Mouse (Mus musculus) mouse embryonic stem cell (cell line): ENCODE measurements around the gene Cnih2.

Source experiments
- in situ Hi-C, 2 experiments: fragments of 300-500 bp; cut with MboI; formaldehyde crosslinking; loops; 1 replicate in 1 of 2; 3 replicates in 1 of 2; pipeline ENCODE4 v1.14.3; 2019 to 2020; ENCODE audit warnings: low sequenced_read_pairs in 2 of 2, low pct_unique_long_range_greater_than_20kb in 1 of 2, mixed read lengths in 1 of 2; ENCODE audit not compliant: unreplicated experiment in 1 of 2

The Cnih2 gene

GRCm38 (mm10) chr19:5098363-5099143, at the start of gene Cnih2:
Gene Cnih2 (minus strand): TSS chr19:5098521.
- in situ Hi-C loops, result loop anchor here in 1 of 2 experiments (10.0 kb wide), 1 partner anchor 46 kb away; no protein-coding TSS in a partner anchor

DNA sequence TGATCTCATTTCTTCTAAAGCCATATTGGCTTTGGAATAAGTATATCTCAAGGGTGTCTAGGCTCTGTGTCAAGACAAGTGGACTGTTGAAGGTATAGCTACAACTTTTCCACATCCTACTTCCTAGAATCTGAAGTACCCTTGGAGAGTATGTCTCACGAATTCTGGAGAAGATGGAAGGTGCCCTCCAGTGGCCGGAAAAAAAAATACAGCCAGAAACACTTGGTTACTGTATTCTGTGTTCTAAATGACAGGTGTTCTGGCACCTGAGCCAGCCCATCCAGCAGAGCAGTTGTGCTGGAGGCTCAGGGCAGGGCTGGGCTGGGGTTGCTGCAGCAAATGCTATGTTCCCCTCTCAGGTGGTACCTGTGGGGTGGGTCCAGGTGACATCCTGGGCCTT, 41.3 kb upstream of the Cnih2 start:
- in situ Hi-C loops, result loop anchor here (5.0 to 10.0 kb wide), 2 partner anchors 45 to 52 kb away; partner anchors contain the start of genes Cnih2 (in 1 of the 2), Tmem151a (in 1 of the 2) and Yif1a (in 1 of the 2)

- in situ Hi-C loops, result no loop called here
These were observed 32.9 kb upstream of the Cnih2 start for GRCm38 (mm10) chr19:5131237-5131636.

DNA sequence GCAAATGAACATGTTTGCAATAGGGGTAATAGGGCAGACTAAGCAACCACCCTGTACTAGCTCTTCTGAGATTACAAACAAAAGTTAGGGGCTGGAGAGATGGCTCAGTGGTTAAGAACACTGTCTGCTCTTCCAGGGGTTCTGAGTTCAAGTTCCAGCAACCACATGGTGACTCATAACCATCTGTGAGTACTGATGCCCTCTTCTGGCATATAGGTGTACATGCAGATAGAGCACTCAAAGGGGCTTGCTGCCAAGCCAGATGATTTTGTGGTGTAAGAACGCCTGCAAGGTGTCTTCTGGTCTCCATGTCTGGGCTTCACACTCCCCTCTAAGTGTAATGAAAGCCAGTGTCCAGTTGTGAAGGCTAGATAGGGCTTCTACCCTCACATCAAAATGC, 31.4 kb upstream of the Cnih2 start:
- in situ Hi-C loops, result no loop called here

DNA sequence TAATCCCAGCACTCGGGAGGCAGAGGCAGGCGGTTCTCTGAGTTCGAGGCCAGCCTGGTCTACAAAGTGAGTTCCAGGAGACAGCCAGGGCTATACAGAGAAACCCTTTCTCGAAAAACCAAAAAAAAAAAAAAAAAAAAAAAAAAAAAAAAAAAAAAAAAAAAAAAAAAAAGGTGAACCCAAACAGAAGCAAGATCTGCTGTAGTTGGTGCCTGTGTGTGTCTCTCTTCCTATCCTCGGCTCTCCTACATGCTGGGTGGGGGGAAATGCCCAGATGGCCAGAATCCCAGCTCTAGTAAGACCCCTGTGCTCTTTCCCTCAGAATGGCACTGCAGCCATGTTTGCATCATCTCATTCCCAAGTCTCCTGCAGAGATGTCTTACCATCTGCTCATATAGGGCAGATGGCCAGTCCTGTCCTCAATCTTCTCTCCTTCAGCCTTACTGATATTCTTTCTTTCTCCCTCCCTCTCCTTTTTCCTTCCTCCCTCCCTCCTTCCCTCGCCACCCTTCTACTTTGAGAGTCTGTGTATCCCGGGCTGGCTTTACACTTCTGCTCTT, 25.8 kb upstream of the Cnih2 start:
- in situ Hi-C loops, result no loop called here

DNA sequence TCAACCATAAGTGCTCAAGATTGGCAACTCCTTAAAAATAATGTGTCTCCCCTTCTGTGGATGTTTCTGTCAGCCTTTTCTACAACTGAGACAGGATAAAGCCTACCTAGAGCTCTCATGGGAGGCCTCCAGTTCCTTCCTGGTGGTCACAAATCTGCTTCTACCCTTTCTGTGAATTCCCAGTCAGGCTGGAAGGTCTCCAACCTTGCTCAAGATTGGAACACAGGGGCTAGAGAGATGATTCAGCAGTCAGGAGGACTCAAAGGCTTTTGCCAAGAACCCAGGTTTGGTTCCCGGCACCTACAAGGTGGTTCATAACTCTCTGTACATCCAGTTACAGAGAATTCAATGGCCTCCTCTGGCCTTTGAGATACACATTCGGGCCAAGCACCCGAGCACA, 24.9 kb upstream of the Cnih2 start:
- in situ Hi-C loops, result no loop called here

DNA sequence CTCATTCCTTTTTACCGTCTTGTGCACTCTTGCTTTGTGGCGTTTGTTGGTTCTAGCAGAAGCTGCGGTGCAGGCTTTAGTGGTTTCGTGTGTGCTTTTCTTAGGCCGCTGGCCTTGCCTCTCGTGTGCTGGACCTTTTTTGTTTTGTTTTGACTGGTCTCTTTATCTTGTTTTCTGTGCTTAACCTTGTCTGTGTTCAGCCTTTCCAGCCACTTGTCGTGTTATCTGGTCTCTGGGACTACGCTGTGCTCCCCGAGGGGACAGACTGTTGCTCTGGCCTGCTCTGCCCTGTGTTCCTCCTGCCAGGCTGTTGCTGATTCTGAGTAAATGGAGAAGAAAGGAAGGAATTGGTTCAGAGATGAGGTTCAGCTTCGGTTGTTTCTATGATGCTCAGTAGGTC, 24.2 kb upstream of the Cnih2 start:
- in situ Hi-C loops, result no loop called here

DNA sequence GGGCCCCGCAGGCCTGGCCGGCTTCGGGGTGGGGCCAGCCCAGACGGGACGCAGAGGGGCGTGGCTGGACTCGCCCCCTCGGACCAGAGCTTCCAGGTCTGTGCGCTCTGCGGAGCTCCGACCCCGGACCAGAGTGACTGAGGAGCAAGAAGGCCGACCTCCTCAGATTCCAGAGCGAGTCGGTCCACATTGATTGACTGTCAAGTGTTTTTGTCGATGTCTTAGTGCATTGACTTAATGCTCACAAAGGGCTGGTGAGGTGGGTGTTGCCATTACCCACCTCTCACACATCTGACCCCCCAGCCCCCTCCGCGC, 20.0 kb upstream of the Cnih2 start, which contains the start of gene Klc2:
TSS of gene Klc2 (minus strand) at position 177 of the 315 bp plus-strand sequence.
- in situ Hi-C loops, result no loop called here

GRCm38 (mm10) chr19:5117494-5118383, 19.4 kb upstream of the Cnih2 start:
- in situ Hi-C loops, result no loop called here

- in situ Hi-C loops, result no loop called here
These were observed 15.5 kb upstream of the Cnih2 start for GRCm38 (mm10) chr19:5113783-5114182.

DNA sequence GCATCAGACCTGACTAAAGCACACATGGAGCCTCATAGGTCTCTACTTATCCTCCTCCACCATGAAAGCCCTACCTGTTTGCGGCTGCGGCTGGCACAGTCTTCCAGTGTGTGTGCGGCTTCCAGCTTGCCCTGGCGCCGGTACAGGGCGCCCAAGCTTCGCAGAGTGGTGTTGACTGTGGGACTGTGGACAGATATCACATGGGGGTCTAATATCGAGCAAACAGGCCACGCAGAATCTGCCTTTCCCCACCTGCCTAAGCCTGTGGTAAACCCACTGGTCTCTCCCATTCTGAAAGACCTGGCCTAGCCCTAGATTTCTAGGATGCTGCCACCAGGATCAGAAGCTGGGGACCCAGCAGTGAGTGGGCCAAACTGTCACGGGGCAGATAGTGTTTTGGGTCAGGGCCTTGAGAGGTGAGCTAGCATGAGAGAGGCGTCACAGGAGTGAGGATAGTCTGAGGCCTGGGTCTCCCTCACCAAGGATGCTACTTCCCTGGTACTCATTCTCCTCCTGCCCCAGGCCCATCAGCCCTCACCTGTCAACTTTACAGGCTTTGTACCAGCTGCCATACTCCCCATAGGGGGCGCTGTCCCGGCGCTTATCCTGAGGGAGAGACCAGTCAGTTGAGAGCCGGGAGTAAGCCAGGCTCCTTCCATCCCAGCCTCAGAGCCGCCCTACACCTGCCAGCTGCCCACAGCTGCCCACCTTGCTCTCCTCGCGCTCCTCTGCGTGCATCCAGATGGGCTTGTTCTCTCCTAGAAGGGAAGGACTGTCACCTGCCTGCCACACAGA, 11.5 kb upstream of the Cnih2 start:
- in situ Hi-C loops, result no loop called here

- in situ Hi-C loops, result no loop called here
These were observed 10.4 kb upstream of the Cnih2 start for GRCm38 (mm10) chr19:5108702-5109101.

- in situ Hi-C loops, result no loop called here
These were observed 9.9 kb upstream of the Cnih2 start for GRCm38 (mm10) chr19:5108271-5108575.

DNA sequence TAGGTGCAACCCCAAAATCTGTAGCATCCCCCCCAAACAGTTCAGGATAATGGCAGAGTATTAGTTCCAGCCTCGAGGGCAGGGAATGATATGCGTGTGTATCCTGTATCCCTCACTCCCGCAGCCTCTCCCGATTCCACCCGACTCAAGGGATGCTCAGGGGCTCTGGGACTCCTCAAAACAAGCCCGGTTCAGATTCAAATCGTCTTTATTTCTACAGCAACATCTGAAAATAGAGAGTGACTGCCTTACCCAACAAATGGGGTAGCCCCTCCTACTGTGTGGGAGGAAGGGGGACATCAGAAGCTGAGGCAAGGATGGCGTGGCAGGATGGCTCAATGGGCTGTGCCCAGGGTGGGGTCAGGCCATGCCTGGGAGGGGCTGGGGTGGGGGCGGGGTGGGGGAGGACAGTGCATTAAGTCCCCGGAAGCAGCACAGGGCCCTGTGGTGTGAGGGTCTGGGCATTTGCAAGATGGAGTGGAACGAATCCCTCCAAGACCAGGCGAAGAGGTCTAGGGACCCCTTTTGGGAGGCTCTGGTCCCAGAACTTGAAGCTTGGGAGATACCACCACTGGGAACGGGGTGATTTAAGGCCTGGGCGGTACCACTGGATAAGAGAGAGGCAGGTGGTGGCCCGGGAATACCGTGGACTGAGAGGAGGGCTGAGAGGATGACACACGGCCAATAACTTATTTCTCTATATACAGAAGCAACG, 9.4 kb upstream of the Cnih2 start:
- in situ Hi-C loops, result no loop called here

DNA sequence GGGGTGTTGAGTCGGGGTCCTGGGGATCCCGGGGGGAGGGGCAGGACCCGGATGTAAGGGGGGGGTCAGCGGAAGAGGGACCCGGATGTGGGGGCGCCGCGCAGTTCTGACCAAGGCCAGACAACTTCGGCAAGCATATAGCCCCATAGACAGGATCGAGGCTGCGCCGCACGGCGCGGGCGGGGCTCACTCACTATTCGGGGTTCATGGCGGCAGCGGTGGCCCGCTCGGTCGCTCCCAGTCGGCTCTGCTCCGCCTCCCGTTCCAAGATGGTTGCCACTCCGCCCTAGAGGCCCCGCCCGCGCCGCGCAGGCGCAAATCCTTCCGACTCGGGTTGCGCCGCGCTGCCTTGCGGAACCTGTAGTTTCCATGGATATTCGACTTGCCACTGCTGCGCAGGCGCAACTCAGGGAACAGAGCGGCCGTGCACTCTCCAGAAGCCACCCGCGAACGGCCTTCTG, 8.4 kb upstream of the Cnih2 start, which contains the start of gene Rab1b:
TSS of gene Rab1b (minus strand) at position 342 of the 461 bp plus-strand sequence.
- in situ Hi-C loops, result no loop called here

GRCm38 (mm10) chr19:5106074-5106473, 7.8 kb upstream of the Cnih2 start:
- in situ Hi-C loops, result no loop called here

- in situ Hi-C loops, result loop anchor here in 1 of 2 experiments (10.0 kb wide), 1 partner anchor 47 kb away; no protein-coding TSS in a partner anchor
These were observed 579 bp downstream of the Cnih2 start for GRCm38 (mm10) chr19:5097521-5098362.
